Mouse (Mus musculus): ENCODE results near the gene Rubcn. TPM values are rescaled to one million over a fixed set of nuclear protein-coding genes. Genes with fewer than 3 reads are reported as not detected.
"Not testable (repeated sequence)": the region's sequence is repeated elsewhere in the genome, so short reads cannot be mapped to it uniquely, and the experiment has no call there.

Rubcn gene
- polyA plus RNA-seq, 1 experiment, result 22.1 TPM

GRCm38 (mm10) chr16:32875847-32876246 is 1.7 kb downstream of the Rubcn start:
- no peaks in the 10 kb centered on the region for H3K36me3 ChIP-seq (ENCODE audit: control insufficient read depth, insufficient read depth)
- no peak overlapping the region for H3K4me3 ChIP-seq (ENCODE audit: insufficient read depth, poor library complexity, severe bottlenecking)
- no peaks in the 10 kb centered on the region for H3K27me3 ChIP-seq (ENCODE audit: control insufficient read depth, insufficient read depth, insufficient read length)
- H3ac ChIP-seq (ENCODE audit: control insufficient read depth, insufficient read length, low read depth), result no peak overlapping the region
- TF ChIP-seq CEBPB (IDR thresholded peaks at IDR 0.05; ENCODE audit: low read depth) (no peak), CTCF (IDR thresholded peaks at IDR 0.05; ENCODE audit: control insufficient read depth, insufficient read depth, insufficient read length) (no peak), MAX (IDR thresholded peaks at IDR 0.05) (no peak)
- peaks cover 27% of the 10 kb centered on the region for H3K79me3 ChIP-seq (ENCODE audit: low read depth)
- H3K79me2 ChIP-seq (ENCODE audit: control insufficient read depth, insufficient read depth), result peaks cover 32% of the 10 kb centered on the region

DNA sequence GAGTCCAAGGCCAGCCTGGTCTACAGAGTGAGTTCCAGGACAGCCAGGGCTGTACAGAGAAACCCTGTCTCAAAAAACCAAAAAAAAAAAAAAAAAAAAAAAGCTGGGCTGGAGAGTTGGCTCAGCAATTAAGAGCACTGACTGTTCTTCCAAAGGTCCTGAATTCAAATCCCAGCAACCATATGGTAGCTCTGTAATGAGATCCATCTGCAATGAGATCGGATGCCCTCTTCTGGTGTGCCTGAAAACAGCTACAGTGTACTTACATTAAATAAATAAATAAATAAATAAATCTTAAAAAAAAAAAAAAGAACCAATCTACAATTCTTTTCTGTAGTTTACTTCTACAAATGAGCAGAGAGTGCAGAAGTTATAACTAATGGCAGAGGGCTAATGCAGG is 2.3 kb downstream of the Rubcn start:
- Histone ChIP-seq H3K79me2 (ENCODE audit: control insufficient read depth, insufficient read depth) (peaks cover 26% of the 10 kb centered on the region), H3K79me3 (ENCODE audit: low read depth) (peaks cover 23% of the 10 kb centered on the region)
- H3K36me3 ChIP-seq (ENCODE audit: control insufficient read depth, insufficient read depth); H3K27me3 ChIP-seq (ENCODE audit: control insufficient read depth, insufficient read depth, insufficient read length); H3K4me3 ChIP-seq (ENCODE audit: insufficient read depth, poor library complexity, severe bottlenecking); H3ac ChIP-seq (ENCODE audit: control insufficient read depth, insufficient read length, low read depth): not testable (repeated sequence)

- Histone ChIP-seq H3K79me3 (ENCODE audit: low read depth) (peaks cover 4% of the 10 kb centered on the region), H3K27me3 (ENCODE audit: control insufficient read depth, insufficient read depth, insufficient read length) (no peaks in the 10 kb centered on the region), H3K79me2 (ENCODE audit: control insufficient read depth, insufficient read depth) (peaks cover 7% of the 10 kb centered on the region), H3K4me3 (ENCODE audit: insufficient read depth, poor library complexity, severe bottlenecking) (no peak overlapping the region), H3K36me3 (ENCODE audit: control insufficient read depth, insufficient read depth) (no peaks in the 10 kb centered on the region), H3ac (ENCODE audit: control insufficient read depth, insufficient read length, low read depth) (no peak overlapping the region)
- TF ChIP-seq MYOG (IDR thresholded peaks at IDR 0.05; ENCODE audit: control insufficient read depth, extremely low read depth, insufficient read length) (no peak), FOSL1 (IDR thresholded peaks at IDR 0.05; ENCODE audit: insufficient read depth, low read length, poor library complexity, severe bottlenecking) (no peak), CTCF (IDR thresholded peaks at IDR 0.05; ENCODE audit: control insufficient read depth, insufficient read depth, insufficient read length) (no peak), MYOD1 (IDR thresholded peaks at IDR 0.05; ENCODE audit: control insufficient read depth, insufficient read length, low read depth) (no peak), USF1 (IDR thresholded peaks at IDR 0.05; ENCODE audit: low read depth) (no peak), MAX (IDR thresholded peaks at IDR 0.05) (no peak), CEBPB (IDR thresholded peaks at IDR 0.05; ENCODE audit: low read depth) (no peak)
Measured at GRCm38 (mm10) chr16:32873366-32873765, 4.2 kb downstream of the Rubcn start.

GRCm38 (mm10) chr16:32870231-32870630 is 7.3 kb downstream of the Rubcn start:
- H3K4me3 ChIP-seq (ENCODE audit: insufficient read depth, poor library complexity, severe bottlenecking), result no peak overlapping the region
- peaks cover 31% of the 10 kb centered on the region for H3K79me2 ChIP-seq (ENCODE audit: control insufficient read depth, insufficient read depth)
- no peak overlapping the region for H3ac ChIP-seq (ENCODE audit: control insufficient read depth, insufficient read length, low read depth)
- TF ChIP-seq USF1 (IDR thresholded peaks at IDR 0.05; ENCODE audit: low read depth), result no peak
- TF ChIP-seq MYOG (IDR thresholded peaks at IDR 0.05; ENCODE audit: control insufficient read depth, extremely low read depth, insufficient read length), result no peak
- no peak for TF ChIP-seq MAX (IDR thresholded peaks at IDR 0.05)
- no peak for TF ChIP-seq CTCF (IDR thresholded peaks at IDR 0.05; ENCODE audit: control insufficient read depth, insufficient read depth, insufficient read length)
- no peak for TF ChIP-seq MYOD1 (IDR thresholded peaks at IDR 0.05; ENCODE audit: control insufficient read depth, insufficient read length, low read depth)
- TF ChIP-seq FOSL1 (IDR thresholded peaks at IDR 0.05; ENCODE audit: insufficient read depth, low read length, poor library complexity, severe bottlenecking), result no peak
- no peak for TF ChIP-seq CEBPB (IDR thresholded peaks at IDR 0.05; ENCODE audit: low read depth)
- peaks cover 23% of the 10 kb centered on the region for H3K79me3 ChIP-seq (ENCODE audit: low read depth)
- H3K36me3 ChIP-seq (ENCODE audit: control insufficient read depth, insufficient read depth), result no peaks in the 10 kb centered on the region
- no peaks in the 10 kb centered on the region for H3K27me3 ChIP-seq (ENCODE audit: control insufficient read depth, insufficient read depth, insufficient read length)

DNA sequence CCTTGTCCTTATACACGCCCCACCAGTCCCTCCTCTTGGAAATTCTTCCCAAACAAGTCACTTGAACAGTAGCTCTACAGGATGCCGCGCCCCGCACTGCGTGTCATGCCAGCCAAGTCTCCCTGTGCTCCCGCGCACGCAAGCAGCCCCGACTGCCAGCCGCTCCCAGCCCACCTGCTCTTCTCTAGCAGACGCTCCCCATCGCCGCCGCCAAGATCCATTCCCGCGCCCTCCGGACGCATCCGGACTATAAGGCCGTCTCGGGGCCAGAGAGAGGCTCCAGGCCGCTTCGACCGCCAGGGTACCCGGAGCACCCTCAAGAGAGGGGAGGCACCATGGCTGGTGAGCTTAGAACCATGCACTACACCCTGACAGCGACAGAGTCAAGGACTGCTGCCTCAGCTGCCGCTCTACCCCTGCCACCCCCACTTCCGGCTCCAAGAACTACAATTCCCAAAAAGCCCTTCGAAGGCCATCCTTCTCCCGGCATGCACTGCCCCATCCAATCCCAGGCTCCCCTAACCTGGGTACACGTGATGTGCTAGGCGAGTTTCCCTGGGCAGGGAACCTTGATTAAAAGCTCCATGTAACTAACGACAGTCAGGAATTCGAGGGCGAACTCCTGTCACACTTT is 9.5 kb downstream of the Rubcn start:
- H3ac ChIP-seq (ENCODE audit: control insufficient read depth, insufficient read length, low read depth), result peak overlapping the region; percentile 56
- peaks cover 8% of the 10 kb centered on the region for H3K36me3 ChIP-seq (ENCODE audit: control insufficient read depth, insufficient read depth)
- peaks cover 53% of the 10 kb centered on the region for H3K79me2 ChIP-seq (ENCODE audit: control insufficient read depth, insufficient read depth)
- TF ChIP-seq MYOG (IDR thresholded peaks at IDR 0.05; ENCODE audit: control insufficient read depth, extremely low read depth, insufficient read length) (no peak), MYOD1 (IDR thresholded peaks at IDR 0.05; ENCODE audit: control insufficient read depth, insufficient read length, low read depth) (no peak), MAX (IDR thresholded peaks at IDR 0.05) (peak; percentile 68), CEBPB (IDR thresholded peaks at IDR 0.05; ENCODE audit: low read depth) (no peak), CTCF (IDR thresholded peaks at IDR 0.05; ENCODE audit: control insufficient read depth, insufficient read depth, insufficient read length) (no peak), FOSL1 (IDR thresholded peaks at IDR 0.05; ENCODE audit: insufficient read depth, low read length, poor library complexity, severe bottlenecking) (no peak), USF1 (IDR thresholded peaks at IDR 0.05; ENCODE audit: low read depth) (peak; percentile 95)
- H3K4me3 ChIP-seq (ENCODE audit: insufficient read depth, poor library complexity, severe bottlenecking), result peak overlapping the region; percentile 60
- H3K79me3 ChIP-seq (ENCODE audit: low read depth), result peaks cover 40% of the 10 kb centered on the region
- no peaks in the 10 kb centered on the region for H3K27me3 ChIP-seq (ENCODE audit: control insufficient read depth, insufficient read depth, insufficient read length)

- Histone ChIP-seq H3K36me3 (ENCODE audit: control insufficient read depth, insufficient read depth) (peaks cover 8% of the 10 kb centered on the region), H3K27me3 (ENCODE audit: control insufficient read depth, insufficient read depth, insufficient read length) (no peaks in the 10 kb centered on the region), H3K4me3 (ENCODE audit: insufficient read depth, poor library complexity, severe bottlenecking) (no peak overlapping the region), H3K79me2 (ENCODE audit: control insufficient read depth, insufficient read depth) (peaks cover 66% of the 10 kb centered on the region), H3ac (ENCODE audit: control insufficient read depth, insufficient read length, low read depth) (no peak overlapping the region), H3K79me3 (ENCODE audit: low read depth) (peaks cover 48% of the 10 kb centered on the region)
- no peak for TF ChIP-seq MYOG (IDR thresholded peaks at IDR 0.05; ENCODE audit: control insufficient read depth, extremely low read depth, insufficient read length)
- TF ChIP-seq MAX (IDR thresholded peaks at IDR 0.05), result no peak
- TF ChIP-seq USF1 (IDR thresholded peaks at IDR 0.05; ENCODE audit: low read depth), result no peak
Measured at GRCm38 (mm10) chr16:32866713-32867112, 10.9 kb downstream of the Rubcn start.
